Mouse (Mus musculus): Measurements from ENCODE around the gene Stil.

Gene Stil

GRCm38 (mm10) chr4:115048190-115048589 is 48.2 kb downstream of the Stil start:
- DNase-seq (ENCODE audit: low spot score in 2 of 2) = peak in 1 of 2 experiments; percentile 49

GRCm38 (mm10) chr4:115051245-115051644 is 51.3 kb downstream of the Stil start:
- DNase-seq (ENCODE audit: low spot score in 2 of 2) = peak in 1 of 2 experiments; percentile 59

- peak; percentile 53 to 78 for DNase-seq (ENCODE audit: low spot score in 2 of 2)
These were observed 52.5 kb downstream of the Stil start for GRCm38 (mm10) chr4:115052343-115053005.

- peak in 1 of 2 experiments; percentile 64 for DNase-seq (ENCODE audit: low spot score in 2 of 2)
These were observed 55.1 kb downstream of the Stil start for GRCm38 (mm10) chr4:115055044-115055443.

GRCm38 (mm10) chr4:115055691-115056090 is 55.7 kb downstream of the Stil start:
- DNase-seq (ENCODE audit: low spot score in 2 of 2) = no peak

GRCm38 (mm10) chr4:115056371-115056920 is 56.5 kb downstream of the Stil start, which contains the start of gene Tal1:
TSS of gene Tal1 (plus strand) at chr4:115056426.
- DNase-seq (ENCODE audit: low spot score in 2 of 2) = peak; percentile 86 to 91

- DNase-seq (ENCODE audit: low spot score in 2 of 2) = peak in 1 of 2 experiments; percentile 85
These were observed 57.1 kb downstream of the Stil start for GRCm38 (mm10) chr4:115056921-115057673.

- peak; percentile 58 to 83 for DNase-seq (ENCODE audit: low spot score in 2 of 2)
These were observed 57.8 kb downstream of the Stil start for GRCm38 (mm10) chr4:115057674-115058316.

- no peak for DNase-seq (ENCODE audit: low spot score in 2 of 2)
These were observed 58.4 kb downstream of the Stil start for GRCm38 (mm10) chr4:115058317-115058761.

GRCm38 (mm10) chr4:115058871-115059590 is 59.1 kb downstream of the Stil start:
- DNase-seq (ENCODE audit: low spot score in 2 of 2) = peak; percentile 69 to 82

GRCm38 (mm10) chr4:115059871-115060270 is 59.9 kb downstream of the Stil start:
- DNase-seq (ENCODE audit: low spot score in 2 of 2) = peak; percentile 39 to 71

GRCm38 (mm10) chr4:115060753-115061152 is 60.8 kb downstream of the Stil start:
- no peak for DNase-seq (ENCODE audit: low spot score in 2 of 2)

- DNase-seq (ENCODE audit: low spot score in 2 of 2) = peak in 1 of 2 experiments; percentile 39
These were observed 62.5 kb downstream of the Stil start for GRCm38 (mm10) chr4:115062540-115062874.

- peak; percentile 45 to 79 for DNase-seq (ENCODE audit: low spot score in 2 of 2)
These were observed 63.0 kb downstream of the Stil start for GRCm38 (mm10) chr4:115062875-115063517.

GRCm38 (mm10) chr4:115063518-115064239 is 63.7 kb downstream of the Stil start:
- no peak for DNase-seq (ENCODE audit: low spot score in 2 of 2)

- no peak for DNase-seq (ENCODE audit: low spot score in 2 of 2)
These were observed 71.7 kb downstream of the Stil start for GRCm38 (mm10) chr4:115071668-115072067.

GRCm38 (mm10) chr4:115074789-115075188 is 74.8 kb downstream of the Stil start:
- no peak for DNase-seq (ENCODE audit: low spot score in 2 of 2)

- DNase-seq (ENCODE audit: low spot score in 2 of 2) = no peak
These were observed 75.4 kb downstream of the Stil start for GRCm38 (mm10) chr4:115075204-115075915.

Measured in spleen, postnatal 4 days (tissue).